23 mouse cellular contexts compared by ENCODE assay signal in genomic region chrX:12593824-12594223, GRCm38 (mm10).
"Had no signal": no experiment of that assay in that cellular context is flagged by ENCODE, and none has a peak within 500 bp of the region (broad histone marks: within the 10 kb centered on the region; RNA-seq: fewer than 3 reads in every experiment).

No protein-coding gene starts in this region.

- H3K4me2 ChIP-seq: limb, embryonic 12.5 days; limb, embryonic 15.5 days; midbrain, embryonic 13.5 days; neural tube, embryonic 13.5 days had no signal

- H3K4me1 ChIP-seq: limb, embryonic 12.5 days; limb, embryonic 15.5 days had no signal

- H3K9ac ChIP-seq: limb, embryonic 12.5 days; limb, embryonic 15.5 days; midbrain, embryonic 13.5 days; neural tube, embryonic 13.5 days had no signal

- H3K9me3 ChIP-seq: limb, embryonic 12.5 days; limb, embryonic 15.5 days; midbrain, embryonic 10.5 days; midbrain, embryonic 13.5 days; neural tube, embryonic 13.5 days had no signal

- ATAC-seq: intestine, embryonic 16.5 days; midbrain, embryonic 13.5 days; midbrain, embryonic 16.5 days had no signal

- DNase-seq: kidney, adult 18-20 months; kidney, adult 9 months; kidney, postnatal 14 days; kidney, postnatal 4 days; left cerebral cortex, postnatal 4 days; lung, adult 2 months; lung, postnatal 14 days; lung, postnatal 4 days; retina, postnatal 1 day; right cerebral cortex, postnatal 25 days; spleen, adult 18-20 months; thymus, adult 2 months; thymus, postnatal 14 days; thymus, postnatal 4 days had no signal

- H3K4me3 ChIP-seq: limb, embryonic 12.5 days; limb, embryonic 15.5 days; midbrain, embryonic 10.5 days; midbrain, embryonic 13.5 days; myocyte; neural tube, embryonic 13.5 days had no signal

- H3K27ac ChIP-seq: limb, embryonic 12.5 days; limb, embryonic 15.5 days; midbrain, embryonic 10.5 days; midbrain, embryonic 13.5 days; neural tube, embryonic 13.5 days; stomach, postnatal 0 days had no signal

- H3K27me3 ChIP-seq: limb, embryonic 15.5 days; midbrain, embryonic 13.5 days; neural tube, embryonic 13.5 days had no signal
